ENCODE assay signal across 11 mouse cellular contexts in the genomic region with DNA sequence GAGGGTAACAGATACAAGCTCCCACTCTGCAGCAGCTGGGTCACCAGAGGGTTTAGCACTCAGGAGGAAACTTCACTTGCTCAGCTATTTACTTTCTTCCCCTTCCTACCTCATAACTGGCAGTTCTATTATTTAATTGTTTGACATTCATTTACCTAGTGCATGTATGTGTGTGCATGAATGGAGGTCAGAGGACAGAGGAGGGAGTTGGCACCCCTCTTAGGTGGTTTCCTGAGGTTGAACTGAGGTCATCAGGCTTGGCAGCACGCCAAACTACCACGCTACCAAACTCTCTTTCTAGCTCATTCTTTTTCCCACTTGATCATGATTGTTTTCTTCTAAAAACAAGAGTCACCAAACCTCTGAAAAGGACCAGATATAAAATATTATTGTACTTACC.
A peak's percentile ranks its signal among the peaks of the same experiment; 100 is the strongest.
DNase-seq lines count a peak whose midpoint lies in the region; ATAC-seq and TF ChIP-seq lines count a peak whose summit lies in the region.
"Had no signal": no experiment of that assay in that cellular context is flagged by ENCODE, and none has a peak within 500 bp of the region (broad histone marks: within the 10 kb centered on the region; RNA-seq: fewer than 3 reads in every experiment).

No protein-coding gene starts in this region.

- ATAC-seq in kidney, embryonic 16.5 days (ENCODE audit: low FRiP score, low TSS enrichment) = peak; percentile 73; the same call in 1 of the 2 replicates
- peak; percentile 93 for ATAC-seq in stomach, postnatal 0 days (ENCODE audit: low FRiP score, low TSS enrichment)
- ATAC-seq: forebrain, embryonic 15.5 days had no signal

- TF ChIP-seq CTCF in gastrocnemius, adult 2 months (IDR thresholded peaks at IDR 0.05) = no peak
- no peak for TF ChIP-seq CTCF in stomach, postnatal 0 days (IDR thresholded peaks at IDR 0.05; ENCODE audit: low read depth)

- H3K27me3 ChIP-seq in kidney, embryonic 16.5 days (ENCODE audit: insufficient read depth, low read length) = no peaks in the 10 kb centered on the region
- no peaks in the 10 kb centered on the region; the same call in 1 of the 2 replicates for H3K27me3 ChIP-seq in stomach, postnatal 0 days (ENCODE audit: control insufficient read depth, insufficient read depth, low read length)
- H3K27me3 ChIP-seq: forebrain, embryonic 15.5 days had no signal

- H3K9ac ChIP-seq in kidney, embryonic 16.5 days (replicated peaks; ENCODE audit: low read length) = no peak overlapping the region
- H3K9ac ChIP-seq in stomach, postnatal 0 days (ENCODE audit: low read length) = no peak overlapping the region
- H3K9ac ChIP-seq: forebrain, embryonic 15.5 days had no signal

- no peak for TF ChIP-seq EP300 in stomach, postnatal 0 days (optimal IDR thresholded peaks at IDR 0.05)

- peak; percentile 28 for DNase-seq in gastrocnemius, adult 2 months
- DNase-seq in gastrocnemius, adult 18-20 months (ENCODE audit: low spot score) = no peak
- DNase-seq in lung, postnatal 10 days = peak; percentile 19
- DNase-seq in lung, postnatal 14 days = no peak
- peak; percentile 77 for DNase-seq in stomach, postnatal 0 days (ENCODE audit: low spot score)
- no peak for DNase-seq in thymus, postnatal 10 days (ENCODE audit: low spot score in 2 of 2)
- no peak for DNase-seq in left cerebral cortex, postnatal 10 days (ENCODE audit: extremely low spot score in 1 of 2, low spot score in 2 of 2)
- DNase-seq: spleen, adult 18-20 months; thymus, postnatal 36 days had no signal

- no peak overlapping the region for H3K4me2 ChIP-seq in kidney, embryonic 16.5 days (replicated peaks; ENCODE audit: low read depth, low read length)
- H3K4me2 ChIP-seq in stomach, postnatal 0 days (replicated peaks; ENCODE audit: low read depth) = no peak overlapping the region
- H3K4me2 ChIP-seq: forebrain, embryonic 15.5 days had no signal

- no peak overlapping the region for H3K4me3 ChIP-seq in gastrocnemius, adult 2 months
- H3K4me3 ChIP-seq in kidney, embryonic 16.5 days (ENCODE audit: low read length) = no peak overlapping the region
- no peak overlapping the region for H3K4me3 ChIP-seq in stomach, postnatal 0 days (ENCODE audit: low read depth, low read length)
- H3K4me3 ChIP-seq: forebrain, embryonic 15.5 days had no signal

- H3K27ac ChIP-seq in gastrocnemius, adult 2 months = 0 out of 2 replicates have a peak overlapping the region, but pooled peaks have one; percentile 20
- no peak overlapping the region for H3K27ac ChIP-seq in kidney, embryonic 16.5 days (ENCODE audit: low read length)
- no peak overlapping the region for H3K27ac ChIP-seq in stomach, postnatal 0 days (replicated peaks)
- H3K27ac ChIP-seq: forebrain, embryonic 15.5 days had no signal

- peaks cover 8% of the 10 kb centered on the region; the same call in 1 of the 2 replicates for H3K4me1 ChIP-seq in kidney, embryonic 16.5 days (ENCODE audit: insufficient read depth, low read length)
- H3K4me1 ChIP-seq in stomach, postnatal 0 days (replicated peaks; ENCODE audit: control insufficient read depth, insufficient read depth) = no peaks in the 10 kb centered on the region
- H3K4me1 ChIP-seq: forebrain, embryonic 15.5 days had no signal

- intact Hi-C loops in gastrocnemius, adult 2 months (cut with DNase I) = no loop called here
- intact Hi-C loops in left cerebral cortex, postnatal 10 days (cut with DNase I) = no loop called here

- no peaks in the 10 kb centered on the region for H3K36me3 ChIP-seq in kidney, embryonic 16.5 days (ENCODE audit: insufficient read depth, low read length)
- no peaks in the 10 kb centered on the region for H3K36me3 ChIP-seq in stomach, postnatal 0 days (ENCODE audit: control insufficient read depth, insufficient read depth, low read length)
- H3K36me3 ChIP-seq: forebrain, embryonic 15.5 days had no signal

- no peaks in the 10 kb centered on the region for H3K9me3 ChIP-seq in kidney, embryonic 16.5 days (ENCODE audit: low read length)
- no peaks in the 10 kb centered on the region for H3K9me3 ChIP-seq in stomach, postnatal 0 days (ENCODE audit: control insufficient read depth, low read length)
- H3K9me3 ChIP-seq: forebrain, embryonic 15.5 days had no signal

- WGBS in kidney, embryonic 16.5 days = 59% methylated on average over 2 of the region's 2 CpGs
- 38% methylated on average over 2 of the region's 2 CpGs for WGBS in stomach, postnatal 0 days

Comparison
In these comparisons a context has a peak if more than half of its experiments do, and no peak if none do; other contexts are left out.
1. DNase-seq: peak in gastrocnemius, adult 2 months (single experiment), lung, postnatal 10 days (single experiment) and stomach, postnatal 0 days (single experiment); none in gastrocnemius, adult 18-20 months (single experiment), lung, postnatal 14 days (single experiment), thymus, postnatal 10 days (0 of 2) and left cerebral cortex, postnatal 10 days (0 of 2).